In genomic region chr14:74611326-74611725, GRCm38 (mm10) we compare ENCODE assay signal across 17 mouse cellular contexts. TPM values are rescaled to one million over a fixed set of nuclear protein-coding genes. Genes with fewer than 3 reads are reported as not detected.
DNase-seq lines count a peak whose midpoint lies in the region; ATAC-seq and TF ChIP-seq lines count a peak whose summit lies in the region.
"Had no signal": no experiment of that assay in that cellular context is flagged by ENCODE, and none has a peak within 500 bp of the region (broad histone marks: within the 10 kb centered on the region; RNA-seq: fewer than 3 reads in every experiment).

No protein-coding gene starts in this region.

- no peak overlapping the region for H3K27ac ChIP-seq in heart, embryonic 10.5 days
- no peak overlapping the region for H3K27ac ChIP-seq in kidney, postnatal 0 days
- no peak overlapping the region for H3K27ac ChIP-seq in kidney, embryonic 16.5 days (ENCODE audit: low read length)
- no peak overlapping the region for H3K27ac ChIP-seq in lung, postnatal 0 days (ENCODE audit: low read length)
- H3K27ac ChIP-seq: forebrain, embryonic 10.5 days; layer of hippocampus, adult 2 months; liver, embryonic 15.5 days had no signal

- no peaks in the 10 kb centered on the region for H3K4me1 ChIP-seq in heart, embryonic 10.5 days
- no peaks in the 10 kb centered on the region for H3K4me1 ChIP-seq in kidney, postnatal 0 days (replicated peaks; ENCODE audit: insufficient read depth, low read length)
- H3K4me1 ChIP-seq in kidney, embryonic 16.5 days (ENCODE audit: insufficient read depth, low read length), result no peaks in the 10 kb centered on the region
- H3K4me1 ChIP-seq in lung, postnatal 0 days (ENCODE audit: insufficient read depth, low read depth, low read length), result no peaks in the 10 kb centered on the region
- H3K4me1 ChIP-seq: forebrain, embryonic 10.5 days; liver, embryonic 15.5 days had no signal

- WGBS in heart, embryonic 10.5 days, result 65% methylated on average over 8 of the region's 8 CpGs
- 67% methylated on average over 8 of the region's 8 CpGs for WGBS in kidney, postnatal 0 days
- WGBS in kidney, embryonic 16.5 days, result 67% methylated on average over 8 of the region's 8 CpGs
- WGBS in lung, postnatal 0 days, result 44% methylated on average over 8 of the region's 8 CpGs

- H3K27me3 ChIP-seq in heart, embryonic 10.5 days (ENCODE audit: insufficient read depth, poor library complexity, severe bottlenecking), result no peaks in the 10 kb centered on the region
- H3K27me3 ChIP-seq in kidney, postnatal 0 days (ENCODE audit: insufficient read depth, low read length), result no peaks in the 10 kb centered on the region
- no peaks in the 10 kb centered on the region for H3K27me3 ChIP-seq in kidney, embryonic 16.5 days (ENCODE audit: insufficient read depth, low read length)
- H3K27me3 ChIP-seq in lung, postnatal 0 days (replicated peaks; ENCODE audit: insufficient read depth, low read length), result no peaks in the 10 kb centered on the region
- H3K27me3 ChIP-seq: liver, embryonic 15.5 days had no signal

- H3K9ac ChIP-seq in kidney, postnatal 0 days (ENCODE audit: low read depth, low read length), result no peak overlapping the region
- H3K9ac ChIP-seq in kidney, embryonic 16.5 days (replicated peaks; ENCODE audit: low read length), result no peak overlapping the region
- H3K9ac ChIP-seq in lung, postnatal 0 days (replicated peaks; ENCODE audit: low read depth), result no peak overlapping the region
- H3K9ac ChIP-seq: forebrain, postnatal 0 days; liver, embryonic 15.5 days had no signal

- TF ChIP-seq CTCF in kidney, postnatal 0 days (IDR thresholded peaks at IDR 0.05; ENCODE audit: low read depth), result no peak
- no peak for TF ChIP-seq CTCF in lung, postnatal 0 days (IDR thresholded peaks at IDR 0.05)

- DNase-seq in heart, adult 8-10 months (ENCODE audit: low spot score), result peak; percentile 1
- DNase-seq in heart, embryonic 10.5 days (ENCODE audit: low spot score), result no peak
- DNase-seq in kidney, postnatal 0 days (ENCODE audit: low spot score), result peak; percentile 29
- peak; percentile 62 for DNase-seq in lung, postnatal 0 days (ENCODE audit: low spot score)
- DNase-seq in lung, postnatal 36 days, result peak; percentile 51
- DNase-seq in liver, result no peak
- DNase-seq: adrenal gland, adult 8-10 months; cerebellum, adult 8-10 months; forebrain, postnatal 0 days; layer of hippocampus, postnatal 36 days had no signal

- peak; percentile 95 for TF ChIP-seq EP300 in lung, postnatal 0 days (IDR thresholded peaks at IDR 0.05)

- no peaks in the 10 kb centered on the region for H3K36me3 ChIP-seq in heart, embryonic 10.5 days
- no peaks in the 10 kb centered on the region for H3K36me3 ChIP-seq in kidney, postnatal 0 days (ENCODE audit: insufficient read depth, low read length)
- H3K36me3 ChIP-seq in kidney, embryonic 16.5 days (ENCODE audit: insufficient read depth, low read length), result no peaks in the 10 kb centered on the region
- H3K36me3 ChIP-seq in lung, postnatal 0 days (ENCODE audit: insufficient read depth, low read length), result no peaks in the 10 kb centered on the region
- H3K36me3 ChIP-seq: forebrain, embryonic 10.5 days; liver, embryonic 15.5 days had no signal

- no peaks in the 10 kb centered on the region for H3K9me3 ChIP-seq in heart, embryonic 10.5 days
- H3K9me3 ChIP-seq in kidney, postnatal 0 days (replicated peaks; ENCODE audit: low read length), result no peaks in the 10 kb centered on the region
- no peaks in the 10 kb centered on the region for H3K9me3 ChIP-seq in kidney, embryonic 16.5 days (ENCODE audit: low read length)
- no peaks in the 10 kb centered on the region for H3K9me3 ChIP-seq in lung, postnatal 0 days (ENCODE audit: low read length)
- H3K9me3 ChIP-seq: forebrain, embryonic 10.5 days; liver, embryonic 15.5 days had no signal

- H3K4me2 ChIP-seq in kidney, postnatal 0 days (ENCODE audit: low read length), result no peak overlapping the region
- H3K4me2 ChIP-seq in kidney, embryonic 16.5 days (replicated peaks; ENCODE audit: low read depth, low read length), result no peak overlapping the region
- H3K4me2 ChIP-seq in lung, postnatal 0 days (replicated peaks; ENCODE audit: low read depth, low read length), result no peak overlapping the region
- H3K4me2 ChIP-seq: liver, embryonic 15.5 days; midbrain, embryonic 11.5 days had no signal

- no peak for ATAC-seq in kidney, postnatal 0 days (replicated peaks; ENCODE audit: low FRiP score, low read depth)
- ATAC-seq in kidney, embryonic 16.5 days (ENCODE audit: low FRiP score, low TSS enrichment), result no peak
- ATAC-seq in lung, postnatal 0 days, result peak; percentile 82
- ATAC-seq: forebrain, postnatal 0 days; hindbrain, embryonic 16.5 days; intestine, embryonic 16.5 days had no signal

- no peak overlapping the region for H3K4me3 ChIP-seq in heart, embryonic 10.5 days
- no peak overlapping the region for H3K4me3 ChIP-seq in kidney, postnatal 0 days (replicated peaks; ENCODE audit: low read depth, low read length)
- no peak overlapping the region for H3K4me3 ChIP-seq in kidney, embryonic 16.5 days (ENCODE audit: low read length)
- no peak overlapping the region for H3K4me3 ChIP-seq in lung, postnatal 0 days (ENCODE audit: low read depth, low read length)
- H3K4me3 ChIP-seq: forebrain, embryonic 10.5 days; layer of hippocampus, adult 2 months; liver, embryonic 15.5 days had no signal

RNA-seq across cellular contexts. Expression of gene Htr2a, which starts 29.3 kb away (rescaled TPM):
- total RNA-seq in heart, adult 8-10 months (2022), result under 1 TPM; 0.34 to 0.81 (median 0.52) TPM
- 0.20 and 0.37 TPM in 2 replicates for polyA plus RNA-seq in heart, embryonic 10.5 days (2016; fragmentation: Nextera tagmentation; extraction: Ambion mirVana)
- polyA plus RNA-seq in kidney, postnatal 0 days (2015; fragmentation: Nextera tagmentation; extraction: Ambion mirVana), result 0.26 and 0.32 TPM in 2 replicates
- 0.41 and 0.42 TPM in 2 replicates for polyA plus RNA-seq in kidney, embryonic 16.5 days (2015; fragmentation: Nextera tagmentation; extraction: Ambion mirVana)
- polyA plus RNA-seq in lung, postnatal 0 days (2015; fragmentation: Nextera tagmentation; extraction: Ambion mirVana), result 0.30 and 0.68 TPM in 2 replicates

Comparison
In these comparisons a context has a peak if more than half of its experiments do, and no peak if none do; other contexts are left out.
1. DNase-seq: peak in heart, adult 8-10 months (single experiment), kidney, postnatal 0 days (single experiment), lung, postnatal 0 days (single experiment) and lung, postnatal 36 days (single experiment); none in heart, embryonic 10.5 days (single experiment) and liver (single experiment).